ENCODE assay signal across 14 mouse cellular contexts in the genomic region with DNA sequence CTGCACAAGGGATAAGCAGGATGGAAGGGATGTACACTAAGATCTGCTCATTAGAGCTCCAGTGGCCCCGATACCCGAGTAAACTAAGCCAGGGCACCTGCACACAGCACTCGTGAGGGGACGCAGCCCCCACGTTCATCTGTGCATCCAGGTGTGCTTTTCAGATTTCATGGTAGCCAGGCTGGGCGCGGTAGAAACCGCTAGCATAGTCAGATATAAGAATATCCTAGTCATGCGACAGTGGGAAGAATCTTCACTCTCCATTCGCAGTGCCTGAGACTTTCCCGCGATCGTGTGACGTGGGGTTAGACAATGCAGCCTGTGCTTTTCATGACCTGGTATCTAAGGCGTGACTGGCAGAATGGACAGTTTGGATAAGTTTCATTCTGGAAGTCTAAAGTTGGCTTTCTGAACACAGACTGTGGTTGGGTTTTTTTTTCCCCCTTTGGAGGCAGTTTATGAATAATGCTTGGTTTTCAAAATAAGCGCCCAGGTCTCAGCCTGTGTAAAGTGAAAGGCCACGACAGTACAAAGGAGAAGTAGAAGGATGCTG.
DNase-seq lines count a peak whose midpoint lies in the region; ATAC-seq and TF ChIP-seq lines count a peak whose summit lies in the region.
"Had no signal": no experiment of that assay in that cellular context is flagged by ENCODE, and none has a peak within 500 bp of the region (broad histone marks: within the 10 kb centered on the region; RNA-seq: fewer than 3 reads in every experiment).

No protein-coding gene starts in this region.

- no peaks in the 10 kb centered on the region for H3K36me3 ChIP-seq in CH12.LX (replicated peaks in 1 of 2; ENCODE audit: control insufficient read depth in 1 of 2, insufficient read depth in 1 of 2, low read length in 1 of 2)
- no peaks in the 10 kb centered on the region for H3K36me3 ChIP-seq in embryonic facial prominence, embryonic 10.5 days (replicated peaks)
- H3K36me3 ChIP-seq in hindbrain, embryonic 13.5 days, result no peaks in the 10 kb centered on the region
- no peaks in the 10 kb centered on the region for H3K36me3 ChIP-seq in midbrain, embryonic 14.5 days (ENCODE audit: control insufficient read depth, insufficient read depth, low read length)
- H3K36me3 ChIP-seq: heart, embryonic 12.5 days; liver, embryonic 13.5 days had no signal

- no peak for TF ChIP-seq RAD21 in CH12.LX (IDR thresholded peaks at IDR 0.05; ENCODE audit: low read depth, low read length)

- no peaks in the 10 kb centered on the region for H3K9me3 ChIP-seq in CH12.LX (replicated peaks; ENCODE audit: low read length)
- no peaks in the 10 kb centered on the region for H3K9me3 ChIP-seq in embryonic facial prominence, embryonic 10.5 days
- no peaks in the 10 kb centered on the region for H3K9me3 ChIP-seq in hindbrain, embryonic 13.5 days
- H3K9me3 ChIP-seq in midbrain, embryonic 14.5 days (ENCODE audit: control insufficient read depth, low read length), result no peaks in the 10 kb centered on the region
- H3K9me3 ChIP-seq: heart, embryonic 12.5 days; liver, embryonic 13.5 days had no signal

- no peak for ATAC-seq in hindbrain, embryonic 13.5 days (ENCODE audit: low FRiP score)
- ATAC-seq in midbrain, embryonic 14.5 days (ENCODE audit: low FRiP score, low TSS enrichment), result no peak
- ATAC-seq: lung, postnatal 0 days; Patski had no signal

- no peak for TF ChIP-seq EP300 in CH12.LX (IDR thresholded peaks at IDR 0.05; ENCODE audit: low read length)

- no peak for DNase-seq in CH12.LX (ENCODE audit: extremely low read depth)
- no peak for DNase-seq in embryonic facial prominence, embryonic 10.5 days (ENCODE audit: low spot score)
- peak; percentile 38 for DNase-seq in midbrain, embryonic 14.5 days
- DNase-seq in adrenal gland, adult (ENCODE audit: inconsistent age in 2 of 2, low spot score in 1 of 2), result no peak
- DNase-seq in kidney, postnatal 4 days, result no peak
- DNase-seq in retina, postnatal 1 day, result no peak
- DNase-seq: heart, postnatal 4 days; kidney, adult 9 months; liver, embryonic 13.5 days; thymus, adult 18-20 months had no signal

- TF ChIP-seq POLR2A in CH12.LX (IDR thresholded peaks at IDR 0.05; ENCODE audit: low read depth, low read length), result no peak

- no peak for TF ChIP-seq CTCF in CH12.LX (conservative IDR thresholded peaks at IDR 0.05 in 1 of 2, IDR thresholded peaks at IDR 0.05 in 1 of 2; ENCODE audit: low read depth in 2 of 2, low read length in 2 of 2)

- no peaks in the 10 kb centered on the region for H3K27me3 ChIP-seq in CH12.LX (replicated peaks)
- H3K27me3 ChIP-seq in embryonic facial prominence, embryonic 10.5 days (replicated peaks; ENCODE audit: low read depth, poor library complexity, severe bottlenecking), result no peaks in the 10 kb centered on the region
- no peaks in the 10 kb centered on the region for H3K27me3 ChIP-seq in hindbrain, embryonic 13.5 days
- H3K27me3 ChIP-seq in midbrain, embryonic 14.5 days (ENCODE audit: control insufficient read depth, insufficient read depth, low read length), result no peaks in the 10 kb centered on the region
- H3K27me3 ChIP-seq: heart, embryonic 12.5 days; liver, embryonic 13.5 days; Patski had no signal

- H3K4me2 ChIP-seq in CH12.LX (ENCODE audit: insufficient read depth, low read depth, poor library complexity, severe bottlenecking), result peak overlapping the region; percentile 27; the same call in 1 of the 2 replicates
- H3K4me2 ChIP-seq in hindbrain, embryonic 13.5 days, result peak overlapping the region; percentile 56; the same call in 1 of the 2 replicates
- no peak overlapping the region for H3K4me2 ChIP-seq in midbrain, embryonic 14.5 days (ENCODE audit: low read length)
- H3K4me2 ChIP-seq: heart, embryonic 12.5 days; liver, embryonic 13.5 days had no signal

- in situ Hi-C loops in CH12.LX (cut with MboI; ENCODE audit: low pct_ligation_motif_present, low pct_unique_long_range_greater_than_20kb, low sequenced_read_pairs), result no loop called here

- dilution Hi-C loops in CH12.LX (cut with MboI; ENCODE audit: extremely low pct_ligation_motif_present, extremely low pct_unique_long_range_greater_than_20kb, low sequenced_read_pairs), result no loop called here

- peaks cover 11 to 31% of the 10 kb centered on the region in 2 experiments for H3K4me1 ChIP-seq in CH12.LX (ENCODE audit: control insufficient read depth in 1 of 2, insufficient read depth in 2 of 2)
- H3K4me1 ChIP-seq in embryonic facial prominence, embryonic 10.5 days, result peaks cover 56% of the 10 kb centered on the region
- peaks cover 86% of the 10 kb centered on the region for H3K4me1 ChIP-seq in hindbrain, embryonic 13.5 days (replicated peaks)
- H3K4me1 ChIP-seq in midbrain, embryonic 14.5 days (ENCODE audit: control insufficient read depth, insufficient read depth, low read length), result peaks cover 51% of the 10 kb centered on the region

- no peak overlapping the region for H3K9ac ChIP-seq in CH12.LX (ENCODE audit: insufficient read depth, low read depth)
- H3K9ac ChIP-seq in hindbrain, embryonic 13.5 days, result peak overlapping the region; percentile 44; the same call in 1 of the 2 replicates
- H3K9ac ChIP-seq in midbrain, embryonic 14.5 days (replicated peaks; ENCODE audit: low read length), result peak overlapping the region; percentile 21; the same call in 1 of the 2 replicates
- H3K9ac ChIP-seq: heart, embryonic 12.5 days; liver, embryonic 13.5 days had no signal

- no peak overlapping the region for H3K4me3 ChIP-seq in CH12.LX (replicated peaks in 1 of 3; ENCODE audit: low read depth in 2 of 3, low read length in 2 of 3, poor library complexity in 1 of 3)
- H3K4me3 ChIP-seq in embryonic facial prominence, embryonic 10.5 days, result no peak overlapping the region
- H3K4me3 ChIP-seq in hindbrain, embryonic 13.5 days, result no peak overlapping the region
- no peak overlapping the region for H3K4me3 ChIP-seq in midbrain, embryonic 14.5 days (replicated peaks; ENCODE audit: low read depth, low read length)
- H3K4me3 ChIP-seq: heart, embryonic 12.5 days; liver, embryonic 13.5 days had no signal

- H3K27ac ChIP-seq in CH12.LX (ENCODE audit: insufficient read depth, low read depth), result no peak overlapping the region
- H3K27ac ChIP-seq in embryonic facial prominence, embryonic 10.5 days (replicated peaks), result 0 out of 2 replicates have a peak overlapping the region, but pooled peaks have one; percentile 7
- H3K27ac ChIP-seq in hindbrain, embryonic 13.5 days, result peak overlapping the region; percentile 97
- peak overlapping the region; percentile 84 for H3K27ac ChIP-seq in midbrain, embryonic 14.5 days (replicated peaks; ENCODE audit: low read depth, low read length)
- H3K27ac ChIP-seq: liver, embryonic 13.5 days had no signal

- no peaks in the 10 kb centered on the region for H3K79me2 ChIP-seq in CH12.LX (replicated peaks; ENCODE audit: control insufficient read depth, extremely low read depth, insufficient read depth, poor library complexity, severe bottlenecking)

- WGBS in embryonic facial prominence, embryonic 10.5 days, result 87% methylated on average over 17 of the region's 17 CpGs
- WGBS in hindbrain, embryonic 13.5 days, result 62% methylated on average over 17 of the region's 17 CpGs
- WGBS in midbrain, embryonic 14.5 days, result 63% methylated on average over 17 of the region's 17 CpGs

TF ChIP-seq in CH12.LX, 34 proteins besides CTCF, POLR2A, EP300 and RAD21:
- TF ChIP-seq ETS1 (conservative IDR thresholded peaks at IDR 0.05; ENCODE audit: low read depth, low read length), result no peak
- no peak for TF ChIP-seq USF2 (conservative IDR thresholded peaks at IDR 0.05; ENCODE audit: low read depth, low read length)
- no peak for TF ChIP-seq RCOR1 (conservative IDR thresholded peaks at IDR 0.05; ENCODE audit: low read depth, low read length)
- no peak for TF ChIP-seq POLR2AphosphoS2 (IDR thresholded peaks at IDR 0.05; ENCODE audit: low read depth, low read length)
- TF ChIP-seq USF1 (IDR thresholded peaks at IDR 0.05; ENCODE audit: low read depth, low read length), result no peak
- no peak for TF ChIP-seq PAX5 (IDR thresholded peaks at IDR 0.05; ENCODE audit: low read length)
- TF ChIP-seq E2F4 (IDR thresholded peaks at IDR 0.05; ENCODE audit: insufficient replicate concordance, low read depth, low read length), result no peak
- no peak for TF ChIP-seq HCFC1 (IDR thresholded peaks at IDR 0.05; ENCODE audit: low read depth, low read length)
- no peak for TF ChIP-seq ELF1 (IDR thresholded peaks at IDR 0.05; ENCODE audit: low read depth, low read length)
- TF ChIP-seq NELFE (IDR thresholded peaks at IDR 0.05; ENCODE audit: low read depth, low read length), result no peak
- TF ChIP-seq KAT2A (IDR thresholded peaks at IDR 0.05; ENCODE audit: insufficient replicate concordance, low read length), result no peak
- TF ChIP-seq NRF1 (IDR thresholded peaks at IDR 0.05; ENCODE audit: low read depth, low read length), result no peak
- no peak for TF ChIP-seq JUN (IDR thresholded peaks at IDR 0.05; ENCODE audit: insufficient read depth, low read depth, low read length)
- TF ChIP-seq MXI1 (IDR thresholded peaks at IDR 0.05; ENCODE audit: low read depth, low read length), result no peak
- no peak for TF ChIP-seq BHLHE40 (IDR thresholded peaks at IDR 0.05; ENCODE audit: low read depth, low read length)
- no peak for TF ChIP-seq MEF2A (IDR thresholded peaks at IDR 0.05; ENCODE audit: borderline replicate concordance, low read depth, low read length)
- no peak for TF ChIP-seq TCF12 (IDR thresholded peaks at IDR 0.05; ENCODE audit: low read depth, low read length)
TF ChIP-seq in CH12.LX: peak in this region for 0.
